Mouse (Mus musculus) heart, embryonic 14.5 days (tissue): ENCODE results near the gene Mgat4a. TPM values are rescaled to one million over a fixed set of nuclear protein-coding genes. Genes with fewer than 3 reads are reported as not detected.

Experiments
- ATAC-seq: fragments of 200-750 bp; cut with Nextera tagmentation; 2 replicates; pipeline ENCODE4 v1.8.0; 2017; ENCODE audit warnings: low read depth, moderate TSS enrichment; ENCODE audit not compliant: insufficient number of reproducible peaks, insufficient read depth, low FRiP score
- H3K27ac ChIP-seq, 2 experiments: fragments of 200-500 bp in 1 of 2; fragments of 300-500 bp in 1 of 2; sonication (generic) in 1 of 2; replicated peaks in 1 of 2; 2 replicates each; pipeline ENCODE4 v1.5.1; 2012 to 2014; ENCODE audit warnings: low read depth in 2 of 2, low read length in 2 of 2, control low read depth in 1 of 2, mild to moderate bottlenecking in 1 of 2, mixed read lengths in 1 of 2; ENCODE audit not compliant: control insufficient read depth in 1 of 2, insufficient read depth in 1 of 2
- H3K27me3 ChIP-seq: fragments of 300-500 bp; sonication (generic); 2 replicates; pipeline ENCODE4 v1.6.1; 2014; ENCODE audit warnings: mild to moderate bottlenecking, low read length, control low read depth; ENCODE audit not compliant: control insufficient read depth, insufficient read depth
- H3K36me3 ChIP-seq: fragments of 300-500 bp; sonication (generic); 2 replicates; pipeline ENCODE4 v1.6.1; 2014; ENCODE audit warnings: mild to moderate bottlenecking, control low read depth, low read length, mixed read lengths; ENCODE audit not compliant: control insufficient read depth, insufficient read depth
- H3K4me1 ChIP-seq, 2 experiments: fragments of 200-500 bp in 1 of 2; fragments of 300-500 bp in 1 of 2; sonication (generic) in 1 of 2; 2 replicates each; pipeline ENCODE4 v1.6.1; 2012 to 2014; ENCODE audit warnings: low read length in 2 of 2, control low read depth in 1 of 2, mixed read lengths in 1 of 2; ENCODE audit not compliant: control insufficient read depth in 2 of 2, insufficient read depth in 2 of 2
- H3K4me2 ChIP-seq: fragments of 300-500 bp; sonication (generic); 2 replicates; pipeline ENCODE4 v1.6.1; 2014; ENCODE audit warnings: mild to moderate bottlenecking, low read length
- H3K4me3 ChIP-seq, 2 experiments: fragments of 200-500 bp in 1 of 2; fragments of 300-500 bp in 1 of 2; sonication (generic) in 1 of 2; 2 replicates each; pipeline ENCODE4 v1.5.1; 2012 to 2014; ENCODE audit warnings: low read length in 2 of 2, mild to moderate bottlenecking in 2 of 2, control low read depth in 1 of 2, low read depth in 1 of 2, moderate library complexity in 1 of 2; ENCODE audit not compliant: control insufficient read depth in 1 of 2, insufficient read depth in 1 of 2
- H3K9ac ChIP-seq: fragments of 300-500 bp; sonication (generic); 2 replicates; pipeline ENCODE4 v1.6.1; 2014; ENCODE audit warnings: mild to moderate bottlenecking, low read length
- H3K9me3 ChIP-seq: fragments of 300-500 bp; sonication (generic); 2 replicates; pipeline ENCODE4 v1.6.1; 2016; ENCODE audit warnings: low read length, control low read depth; ENCODE audit not compliant: control insufficient read depth
- WGBS: fragments of 180-500 bp; shearing (Covaris S2); extraction: QIAGEN DNeasy Blood & Tissue Kit; methylation state at CpG from one replicate; pipeline ENCODE4 v1.1.7; 2014; 5-methylcytosine and 5-hydroxymethylcytosine counted together
- polyA plus RNA-seq: library from polyadenylated mRNA; unstranded; fragments of >200 nt; fragmentation: Nextera tagmentation; extraction: Ambion mirVana; gene quantifications from 2 replicates; pipeline ENCODE4 v1.2.1, GENCODE M21; 2014

The Mgat4a gene
- polyA plus RNA-seq, 1 experiment from 2014 or later: 5.8 TPM

GRCm38 (mm10) chr1:37473251-37473650, 67.6 kb downstream of the Mgat4a start:
- Histone ChIP-seq H3K9ac (no peak overlapping the region), H3K9me3 (no peaks in the 10 kb centered on the region), H3K4me2 (no peak overlapping the region), H3K36me3 (no peaks in the 10 kb centered on the region), H3K4me3 (no peak overlapping the region), H3K4me1 (peaks cover 4 to 11% of the 10 kb centered on the region in 2 experiments), H3K27ac (no peak overlapping the region), H3K27me3 (no peaks in the 10 kb centered on the region)
- WGBS: 86% methylated on average over 10 of the region's 10 CpGs
- ATAC-seq: no peak

- no peak overlapping the region for H3K9ac ChIP-seq
- H3K27me3 ChIP-seq: no peaks in the 10 kb centered on the region
- 70% methylated on average over 6 of the region's 6 CpGs for WGBS
- no peak overlapping the region for H3K4me2 ChIP-seq
- H3K4me3 ChIP-seq: no peak overlapping the region
- ATAC-seq: no peak; the same call in 1 of the 2 replicates
- H3K27ac ChIP-seq: no peak overlapping the region
- peaks cover 4% of the 10 kb centered on the region in 2 experiments for H3K4me1 ChIP-seq
- no peaks in the 10 kb centered on the region for H3K9me3 ChIP-seq
- H3K36me3 ChIP-seq: no peaks in the 10 kb centered on the region
Measured at GRCm38 (mm10) chr1:37471179-37472148, 69.4 kb downstream of the Mgat4a start.

- H3K36me3 ChIP-seq: 0 out of 2 replicates have a peak, but pooled peaks cover under 1% of the 10 kb centered on the region
- no peaks in the 10 kb centered on the region for H3K27me3 ChIP-seq
- H3K4me3 ChIP-seq: no peak overlapping the region
- 80% methylated on average over 5 of the region's 5 CpGs for WGBS
- H3K9ac ChIP-seq: no peak overlapping the region
- H3K27ac ChIP-seq: no peak overlapping the region
- no peak overlapping the region for H3K4me2 ChIP-seq
- H3K9me3 ChIP-seq: no peaks in the 10 kb centered on the region
- no peak for ATAC-seq
- H3K4me1 ChIP-seq: peaks cover 1 to 5% of the 10 kb centered on the region in 2 experiments
Measured at GRCm38 (mm10) chr1:37469007-37469406, 71.8 kb downstream of the Mgat4a start.

GRCm38 (mm10) chr1:37467806-37468205, 73.0 kb downstream of the Mgat4a start:
- Histone ChIP-seq H3K9ac (no peak overlapping the region), H3K4me1 (peaks cover 0 to 2% of the 10 kb centered on the region in 2 experiments; a peak in 1 of 4 replicates), H3K27me3 (no peaks in the 10 kb centered on the region), H3K4me2 (no peak overlapping the region), H3K36me3 (0 out of 2 replicates have a peak, but pooled peaks cover 2% of the 10 kb centered on the region), H3K9me3 (no peaks in the 10 kb centered on the region), H3K27ac (no peak overlapping the region), H3K4me3 (no peak overlapping the region)
- WGBS: 79% methylated on average over 4 of the region's 4 CpGs
- no peak for ATAC-seq

- 84% methylated on average over 3 of the region's 3 CpGs for WGBS
- no peak for ATAC-seq
- no peak overlapping the region for H3K4me2 ChIP-seq
- 0 out of 2 replicates have a peak, but pooled peaks cover 5% of the 10 kb centered on the region for H3K36me3 ChIP-seq
- H3K9me3 ChIP-seq: no peaks in the 10 kb centered on the region
- H3K4me3 ChIP-seq: no peak overlapping the region
- H3K4me1 ChIP-seq: peaks cover 0 to 2% of the 10 kb centered on the region in 2 experiments; a peak in 1 of 4 replicates
- no peaks in the 10 kb centered on the region for H3K27me3 ChIP-seq
- H3K9ac ChIP-seq: no peak overlapping the region
- H3K27ac ChIP-seq: no peak overlapping the region
Measured at GRCm38 (mm10) chr1:37466322-37466995, 74.4 kb downstream of the Mgat4a start.

DNA sequence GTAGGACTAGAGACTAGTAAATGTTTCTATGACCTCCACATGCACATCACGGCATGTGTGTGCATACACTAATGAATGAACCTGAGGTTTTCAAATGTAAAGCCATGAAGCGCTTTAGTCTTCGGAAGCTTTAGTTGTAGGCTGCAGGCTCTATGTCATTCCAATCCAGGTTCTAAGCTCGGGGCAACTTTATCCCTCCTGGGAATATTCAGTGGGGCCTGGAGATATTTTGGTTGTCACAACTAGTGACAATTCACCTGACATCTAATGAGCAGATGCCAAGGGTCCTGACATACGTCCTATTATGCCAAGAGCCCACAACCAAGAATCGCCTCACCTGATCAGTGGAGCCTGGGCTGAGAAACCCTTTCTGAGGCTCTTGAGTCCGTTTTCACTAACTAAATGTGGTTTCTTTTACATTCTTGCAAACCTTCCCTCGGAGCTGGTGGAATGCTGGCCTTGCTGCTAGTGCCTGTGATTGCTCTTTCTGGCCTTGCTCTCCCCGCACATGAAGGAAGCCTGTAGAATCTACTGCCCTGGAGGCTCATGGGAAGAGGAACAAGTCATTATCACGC, 75.9 kb downstream of the Mgat4a start:
- Histone ChIP-seq H3K9me3 (no peaks in the 10 kb centered on the region), H3K27ac (no peak overlapping the region), H3K27me3 (no peaks in the 10 kb centered on the region), H3K4me1 (peaks cover 0 to 2% of the 10 kb centered on the region in 2 experiments; a peak in 1 of 4 replicates), H3K4me2 (no peak overlapping the region), H3K36me3 (0 out of 2 replicates have a peak, but pooled peaks cover 5% of the 10 kb centered on the region), H3K9ac (no peak overlapping the region), H3K4me3 (no peak overlapping the region)
- no peak for ATAC-seq
- 78% methylated on average over 10 of the region's 10 CpGs for WGBS

- no peak overlapping the region for H3K9ac ChIP-seq
- WGBS: 95% methylated on average over 7 of the region's 7 CpGs
- H3K9me3 ChIP-seq: no peaks in the 10 kb centered on the region
- H3K4me2 ChIP-seq: no peak overlapping the region
- no peak overlapping the region for H3K4me3 ChIP-seq
- ATAC-seq: no peak
- 0 out of 2 replicates have a peak, but pooled peaks cover 3% of the 10 kb centered on the region for H3K36me3 ChIP-seq
- no peaks in the 10 kb centered on the region for H3K4me1 ChIP-seq
- H3K27me3 ChIP-seq: no peaks in the 10 kb centered on the region
- H3K27ac ChIP-seq: no peak overlapping the region
Measured at GRCm38 (mm10) chr1:37457546-37457945, 83.3 kb downstream of the Mgat4a start.
